Mouse (Mus musculus): ENCODE results near the gene Ntng2.

DNA sequence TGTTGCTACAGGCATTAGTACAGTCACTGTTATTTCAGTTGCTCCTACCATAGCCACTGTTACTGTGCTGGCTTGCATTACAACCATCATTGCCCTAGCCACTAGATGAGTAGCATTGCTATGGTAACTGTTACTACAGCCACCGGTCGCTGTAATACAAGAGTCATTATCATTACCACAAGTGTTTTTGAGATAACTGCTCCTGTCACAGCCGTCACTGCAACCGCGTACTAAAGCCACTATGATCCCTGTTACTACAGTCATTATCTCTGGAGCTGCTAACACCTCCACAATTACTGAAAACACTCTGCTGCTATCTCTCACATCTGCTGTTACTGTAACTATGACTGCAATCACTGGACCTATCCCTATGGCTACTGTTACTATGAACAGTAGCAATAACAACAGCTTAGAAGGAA lies 24.9 kb upstream of the Ntng2 start:
- no peak for TF ChIP-seq CTCF (IDR thresholded peaks at IDR 0.05; ENCODE audit: insufficient read depth, low read length)
- no peak for TF ChIP-seq POLR2A (IDR thresholded peaks at IDR 0.05; ENCODE audit: borderline replicate concordance, extremely low read depth, low read depth, low read length)

All from lung, adult 2 months (tissue).